Mouse (Mus musculus) megakaryocyte, embryonic 14.5 days (primary cell): ENCODE data around the gene Ikzf4.

Experiments
- FLI1 ChIP-seq: IDR thresholded peaks from 2 replicates; pipeline ENCODE4 v1.6.1; 2012; ENCODE audit warnings: low read length, inconsistent platforms, mixed read lengths
- GATA1 ChIP-seq: IDR thresholded peaks from 3 replicates; pipeline ENCODE4 v1.6.1; 2012; ENCODE audit warnings: mixed read lengths, low read length, inconsistent platforms, borderline replicate concordance

DNA sequence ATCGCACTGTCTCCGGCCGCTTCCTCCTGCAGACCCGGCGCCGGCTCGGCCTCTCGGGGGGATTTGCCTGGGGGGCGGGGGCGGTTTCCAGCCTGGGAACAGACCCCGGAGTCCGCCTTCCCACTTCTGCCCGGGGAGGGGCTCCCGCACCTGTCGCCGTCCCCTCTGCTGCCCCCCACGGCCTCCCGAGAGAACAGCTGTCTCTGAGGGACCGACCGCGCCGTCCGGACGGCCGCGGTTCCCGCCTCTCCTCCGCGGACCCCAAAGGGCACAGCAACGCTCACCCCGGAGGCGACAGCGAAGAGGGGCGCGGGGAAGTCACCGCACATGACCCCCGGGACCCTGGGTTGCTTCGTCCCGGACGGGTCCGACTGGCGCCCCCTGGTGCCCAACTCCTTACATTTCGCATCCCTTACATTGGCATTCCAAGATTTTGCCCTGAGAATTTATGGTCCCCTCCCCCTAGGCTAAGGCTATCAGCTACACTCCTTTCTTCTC is 55.5 kb downstream of the Ikzf4 start:
- TF ChIP-seq GATA1 = no peak
- TF ChIP-seq FLI1 = no peak
